Mouse (Mus musculus): ENCODE measurements at regions not wholly inside any gene's neighbourhood (a gene's known extent, or its start where the extent isn't known, plus 50 kb on each side); places are given as distances from the start of the nearest gene placed in this dataset.

GRCm38 (mm10) chr6:139014526-139014925 is 356.2 kb upstream of the Igbp1b start:
- no peak for DNase-seq (ENCODE audit: low read depth)

GRCm38 (mm10) chr6:139010501-139010900 is 352.2 kb upstream of the Igbp1b start:
- no peak for DNase-seq (ENCODE audit: low read depth)

All from induced T-regulatory cell, adult 2 months (primary cell).